Mouse (Mus musculus): ENCODE data around the gene Hscb.

Hscb gene

GRCm38 (mm10) chr5:110781529-110782238, 57.9 kb downstream of the Hscb start:
- no peak for DNase-seq (ENCODE audit: low read depth, low spot score)

- no peak for DNase-seq (ENCODE audit: low read depth, low spot score)
These were observed 58.6 kb downstream of the Hscb start for GRCm38 (mm10) chr5:110780761-110781528.

GRCm38 (mm10) chr5:110779998-110780760, 59.4 kb downstream of the Hscb start, which contains the start of gene Pus1:
TSS of gene Pus1 (minus strand) at chr5:110780659.
- peak; percentile 84 for DNase-seq (ENCODE audit: low read depth, low spot score)

DNA sequence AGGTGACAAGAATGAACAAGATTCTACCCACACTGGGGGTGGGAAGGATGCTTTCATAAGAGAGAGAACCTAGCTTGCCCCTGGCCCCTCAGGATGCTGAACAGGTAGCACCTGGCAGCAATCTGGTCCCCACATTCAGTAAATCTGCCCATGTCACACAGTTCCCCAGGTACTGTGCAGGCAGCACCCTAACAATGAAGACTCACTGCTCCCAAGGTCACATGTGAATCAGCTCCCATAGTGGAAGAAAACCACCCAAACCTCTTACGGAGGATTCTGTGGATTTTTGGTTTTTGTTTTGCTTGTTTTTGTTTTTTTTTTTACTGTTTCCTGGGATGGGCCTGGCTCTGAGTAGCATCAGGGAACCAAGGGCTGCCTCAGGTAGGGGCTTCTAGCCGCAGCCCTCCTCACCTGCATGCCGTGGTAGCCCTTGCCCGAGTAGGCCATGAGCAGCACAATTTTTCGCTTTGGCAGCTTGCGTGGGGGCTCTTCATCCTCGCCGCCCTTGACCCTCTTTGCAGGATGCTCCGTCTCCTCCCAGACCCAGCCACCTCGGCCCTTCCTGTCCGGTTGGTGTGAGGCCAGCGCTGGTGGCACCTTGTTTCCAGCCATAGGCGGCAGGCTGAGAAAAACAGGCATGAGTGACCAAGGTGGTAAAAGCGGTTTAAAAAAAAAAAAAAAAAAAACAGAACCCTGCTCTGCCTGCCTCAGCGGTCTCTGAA, 60.1 kb downstream of the Hscb start:
- no peak for DNase-seq (ENCODE audit: low read depth, low spot score)
